Mouse (Mus musculus) urinary bladder, postnatal 4 days (tissue): ENCODE measurements at regions not wholly inside any gene's neighbourhood (a gene's known extent, or its start where the extent isn't known, plus 50 kb on each side); places are given as distances from the start of the nearest gene placed in this dataset.

Experiments used
- DNase-seq, 2 experiments: peaks; one replicate each; pipeline ENCODE4 v3.0.0; 2021 to 2022; ENCODE audit warnings: low spot score in 2 of 2

DNA sequence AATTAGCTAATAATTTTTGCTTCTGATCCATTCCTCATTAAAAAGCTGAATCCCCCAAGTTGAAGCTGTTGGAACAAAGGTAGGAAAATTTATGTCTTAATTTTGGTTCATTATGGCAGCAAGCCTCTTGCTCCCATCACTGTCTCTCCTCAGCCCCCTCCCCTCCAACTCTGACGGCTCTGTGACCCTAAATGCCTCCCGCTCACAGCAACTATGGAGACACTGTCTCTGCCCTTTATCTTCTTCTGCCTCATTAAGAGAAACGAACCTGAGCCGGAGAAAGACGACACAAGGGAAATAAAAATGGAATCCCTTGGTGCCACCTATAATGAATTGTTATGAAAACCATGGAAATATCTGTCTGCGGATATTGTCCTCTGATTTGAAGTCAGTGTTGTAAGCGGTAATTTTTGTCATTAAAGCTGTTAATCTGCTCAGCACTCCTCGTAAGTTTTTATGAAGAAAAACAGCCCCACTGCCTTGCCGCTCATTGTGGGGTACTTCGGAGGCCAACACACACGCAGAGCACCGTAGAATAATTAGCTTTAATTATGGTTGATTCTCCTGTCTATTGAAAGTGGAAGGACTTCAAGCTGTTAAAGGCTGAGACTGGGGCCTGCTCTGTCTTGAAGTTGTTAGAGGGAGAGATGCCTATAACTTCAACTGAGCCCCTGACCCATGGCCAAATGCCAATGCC, 208.1 kb upstream of the Clint1 start:
- DNase-seq: no peak

DNA sequence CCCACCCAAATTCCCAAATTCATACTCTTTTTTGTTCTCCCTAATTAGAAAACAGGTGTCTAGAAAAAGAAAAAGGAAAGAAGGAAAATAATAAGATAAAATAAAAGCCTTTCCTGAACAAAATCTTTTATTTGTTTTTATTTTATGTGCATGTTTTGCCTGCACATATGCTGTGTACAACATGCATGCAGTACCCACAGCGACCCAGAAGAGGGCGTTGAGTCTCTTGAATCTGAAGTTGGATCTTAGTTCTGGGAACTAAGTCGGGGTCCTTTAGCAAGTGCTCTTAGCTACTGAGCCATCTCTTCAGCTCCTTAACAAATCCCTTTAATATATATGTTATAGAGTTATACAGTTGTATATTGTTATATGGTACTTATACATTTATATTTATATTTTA, 206.0 kb upstream of the Clint1 start:
- DNase-seq: no peak

DNA sequence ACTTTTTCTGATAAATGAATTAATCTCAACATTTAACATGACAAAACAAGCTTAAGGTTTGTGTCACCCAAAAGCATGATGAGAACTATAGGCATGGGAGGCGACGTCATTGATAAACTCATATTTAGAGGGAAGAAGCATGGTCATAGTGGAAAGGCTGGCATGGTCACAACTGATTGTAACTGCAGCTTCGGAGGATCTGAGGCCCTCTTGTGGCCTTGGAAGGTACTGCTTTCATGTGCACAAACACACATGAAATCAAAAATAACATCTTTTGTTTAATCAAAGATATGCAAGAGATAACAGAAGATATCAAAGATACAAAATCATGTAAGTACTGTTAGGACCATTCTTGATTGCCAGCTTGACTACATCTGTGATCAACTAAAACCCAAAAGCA, 204.0 kb upstream of the Clint1 start:
- DNase-seq: no peak

DNA sequence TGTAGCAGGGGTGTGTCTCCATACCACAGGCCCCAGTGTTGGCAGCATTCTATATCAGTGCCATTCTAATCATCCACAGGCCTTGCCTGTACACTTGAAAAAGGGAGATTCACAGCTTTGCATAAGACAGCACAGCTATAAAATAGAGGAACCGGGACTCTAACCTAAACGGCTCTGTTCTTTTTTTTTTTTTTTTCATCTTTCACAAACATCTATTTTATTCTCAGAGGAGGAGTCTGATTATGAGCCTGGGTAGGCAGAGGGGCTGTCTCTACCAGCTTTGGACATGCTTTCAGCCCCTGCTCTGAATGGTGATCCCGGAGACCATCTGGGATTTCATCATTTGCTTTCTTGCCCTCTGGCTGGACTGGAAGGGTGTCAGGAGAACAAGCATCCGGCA, 195.6 kb upstream of the Clint1 start:
- DNase-seq: no peak

DNA sequence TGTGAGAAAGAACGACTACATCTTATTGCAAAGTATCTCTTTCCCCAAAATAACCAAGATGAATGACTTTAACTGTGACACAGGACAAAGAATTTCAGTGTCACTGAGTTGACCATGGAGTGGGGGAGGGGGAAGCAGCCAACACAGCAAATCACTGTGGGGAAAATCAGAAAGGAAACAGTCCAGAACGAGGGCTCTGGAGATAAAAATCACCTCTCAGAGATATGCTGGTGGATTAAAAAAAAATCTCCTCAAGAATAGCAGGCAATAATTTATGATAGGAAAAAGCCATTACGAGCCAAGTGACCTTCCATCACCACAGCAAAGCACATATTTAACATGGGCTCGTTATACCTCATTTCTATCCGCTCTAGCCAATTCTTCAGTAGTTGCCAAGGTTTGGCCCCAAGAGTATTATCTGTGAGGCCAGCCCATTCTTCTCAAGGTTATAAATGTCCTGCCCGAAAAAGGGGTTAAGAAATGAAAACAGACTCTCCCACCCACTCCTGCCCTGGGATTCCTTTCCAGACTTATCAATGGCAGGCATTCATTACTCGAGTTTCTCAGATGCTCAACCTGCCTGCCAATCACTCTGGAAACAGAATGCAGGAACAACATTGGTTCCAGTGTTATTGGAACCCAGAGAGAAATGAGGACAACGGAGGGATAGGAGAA, 181.6 kb upstream of the Clint1 start:
- DNase-seq: no peak

DNA sequence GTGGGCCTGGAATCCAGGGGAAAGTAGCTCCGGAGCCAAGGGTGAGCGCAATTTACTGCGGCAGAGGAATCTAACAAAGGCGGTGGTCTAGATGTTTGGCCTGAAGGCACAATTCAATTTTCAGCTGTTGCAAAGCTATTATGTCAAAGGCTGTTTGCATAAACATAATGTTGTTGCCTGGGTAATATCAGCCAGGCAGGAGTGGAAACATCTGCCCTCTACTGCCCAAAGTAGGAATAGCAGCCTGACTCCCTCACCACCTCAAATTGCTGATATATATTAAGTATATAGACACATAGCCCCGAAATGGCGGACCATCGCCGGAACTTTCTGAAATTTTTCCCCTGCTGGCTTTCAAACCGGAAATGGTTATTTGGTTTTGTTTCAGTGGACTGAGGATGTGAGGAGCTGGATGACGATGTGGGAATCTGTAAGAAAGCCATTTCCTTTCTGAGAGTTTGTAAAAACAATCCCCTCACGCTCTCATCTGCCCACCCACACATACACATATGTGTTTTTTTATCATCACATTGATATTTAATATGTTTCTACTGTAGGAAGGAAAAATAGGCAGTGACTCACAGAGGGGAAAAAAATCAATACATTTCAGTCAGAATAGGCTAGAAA, 173.1 kb upstream of the Clint1 start:
- DNase-seq: peak; percentile 59 to 69

DNA sequence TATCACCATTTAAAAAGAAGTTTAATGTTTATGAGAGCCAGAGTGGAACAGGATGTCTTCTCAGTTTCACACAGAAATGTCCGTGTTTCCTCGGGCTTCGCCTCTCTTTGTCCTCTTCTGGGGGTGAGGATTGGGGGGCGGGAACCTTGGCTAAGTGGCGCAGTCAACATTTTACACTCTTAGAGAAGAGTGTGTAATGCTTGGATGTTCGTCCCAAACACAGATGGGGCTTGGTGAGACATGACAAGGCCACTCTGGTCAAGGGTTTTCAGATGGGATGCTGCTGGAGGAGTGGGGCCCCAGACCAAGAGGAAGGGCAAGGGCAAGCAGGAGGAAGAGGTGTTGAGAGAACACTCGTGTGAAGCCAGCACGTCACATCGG, 172.6 kb upstream of the Clint1 start:
- DNase-seq: no peak

DNA sequence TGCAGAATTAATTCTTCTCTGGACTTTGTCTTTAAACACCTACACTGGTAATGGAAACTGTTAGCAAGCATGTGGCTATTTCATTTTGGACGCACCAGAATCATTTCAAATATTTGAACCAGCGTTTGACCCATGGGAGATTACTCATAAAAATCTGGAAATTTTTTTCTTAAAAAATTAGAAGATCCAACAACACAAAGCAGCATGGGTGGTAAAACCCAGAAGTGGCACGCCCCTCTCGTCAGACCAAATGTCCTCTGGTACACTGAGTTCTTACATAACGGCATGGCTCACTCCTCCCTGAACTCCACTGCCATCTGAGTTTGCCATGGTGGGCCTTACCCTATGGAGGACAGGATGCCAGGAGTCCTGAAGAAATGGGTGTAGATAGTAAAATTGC, 166.3 kb upstream of the Clint1 start:
- no peak for DNase-seq

DNA sequence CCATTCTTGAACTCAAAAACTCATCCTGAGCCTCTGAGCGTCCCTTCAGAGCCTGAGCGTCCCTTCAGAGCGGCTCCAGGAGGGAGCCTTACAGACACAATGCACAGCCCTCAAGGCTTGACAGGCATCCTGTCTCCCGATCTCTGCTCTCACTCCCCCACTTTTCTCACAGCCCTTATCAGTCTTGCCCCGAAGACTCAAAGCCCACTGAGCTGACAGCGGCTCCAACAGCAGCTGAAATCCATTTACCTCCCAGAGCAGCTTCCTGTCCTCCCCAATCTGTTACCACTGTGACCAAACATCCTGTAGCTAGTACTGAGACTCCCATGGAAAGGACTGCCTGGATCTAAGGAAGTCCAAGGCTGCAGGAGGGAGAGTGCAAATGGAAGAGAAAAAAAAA, 158.6 kb upstream of the Clint1 start:
- no peak for DNase-seq

DNA sequence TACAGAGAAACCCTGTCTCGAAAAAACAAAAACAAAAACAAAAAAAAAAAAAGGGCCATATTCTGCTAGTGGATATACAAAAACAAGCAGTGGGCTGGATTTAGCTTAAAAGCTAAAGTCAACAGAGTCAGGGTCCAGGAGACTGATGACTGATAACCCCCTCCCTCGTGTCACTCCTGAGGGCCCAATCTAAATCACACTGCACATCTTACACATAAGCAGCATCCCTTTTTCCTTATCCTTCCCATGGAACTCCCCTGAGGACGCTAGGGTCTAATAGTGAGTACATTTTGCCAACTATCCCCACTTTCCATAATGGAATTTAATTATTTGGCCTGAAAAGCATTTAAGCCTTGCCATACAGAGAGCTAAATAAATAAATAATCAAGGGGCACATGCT, 150.3 kb upstream of the Clint1 start:
- DNase-seq: no peak

DNA sequence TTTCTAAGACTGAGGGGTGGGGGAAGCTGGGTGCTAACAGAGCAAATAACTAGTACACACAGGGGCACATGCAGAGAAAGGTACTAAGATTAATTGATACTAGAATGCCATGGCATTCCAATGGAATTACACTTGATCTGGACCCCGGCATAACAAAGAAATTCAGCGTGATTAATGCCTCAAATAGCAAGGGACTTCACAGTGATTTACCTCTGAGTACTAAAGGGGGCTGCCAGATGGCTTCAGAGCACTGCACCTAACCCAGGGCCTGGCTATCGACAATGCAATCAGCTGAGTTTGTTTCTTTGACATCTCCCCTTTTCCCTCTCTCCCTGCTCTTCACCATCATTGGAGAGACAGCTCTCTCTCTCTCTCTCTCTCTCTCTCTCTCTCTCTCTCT, 148.9 kb upstream of the Clint1 start:
- DNase-seq: no peak

DNA sequence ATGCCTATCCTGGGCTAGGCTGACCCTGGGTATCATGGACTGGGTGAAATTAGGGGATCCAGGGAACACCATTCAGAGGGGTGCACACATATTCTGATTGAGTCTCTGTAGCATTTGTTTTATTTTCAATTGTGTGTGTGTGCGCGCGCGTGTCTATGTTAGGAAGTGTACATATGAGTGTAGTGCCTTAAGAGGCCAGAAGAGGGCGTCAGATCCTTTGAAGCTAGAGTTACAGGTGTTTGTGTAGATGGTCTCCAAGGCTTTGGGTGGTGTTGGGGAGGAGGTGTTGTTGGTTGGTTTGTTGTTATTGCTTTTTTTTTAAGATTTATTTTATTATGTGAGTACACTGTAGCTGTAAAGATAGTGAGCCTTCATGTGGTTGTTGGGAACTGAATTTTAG, 147.4 kb upstream of the Clint1 start:
- DNase-seq: no peak

DNA sequence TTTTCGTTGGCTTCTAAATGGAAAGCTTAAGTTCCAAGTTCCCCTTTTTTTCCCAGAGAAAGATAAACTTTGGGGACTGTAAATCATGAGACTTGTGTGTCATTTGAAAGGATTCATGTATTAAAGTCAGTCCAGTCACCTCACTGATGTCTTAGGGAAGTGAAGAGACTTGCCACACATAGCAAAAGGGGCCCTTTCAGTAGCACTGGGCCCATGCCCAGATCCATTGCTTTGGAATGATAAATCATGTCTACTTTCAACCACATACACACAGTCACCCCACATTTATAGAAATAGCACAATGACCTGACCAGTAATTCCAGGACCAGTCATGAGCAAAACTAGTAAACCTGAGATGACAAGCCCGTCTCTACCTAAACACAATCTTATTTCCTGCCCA, 133.2 kb upstream of the Clint1 start:
- DNase-seq: no peak

DNA sequence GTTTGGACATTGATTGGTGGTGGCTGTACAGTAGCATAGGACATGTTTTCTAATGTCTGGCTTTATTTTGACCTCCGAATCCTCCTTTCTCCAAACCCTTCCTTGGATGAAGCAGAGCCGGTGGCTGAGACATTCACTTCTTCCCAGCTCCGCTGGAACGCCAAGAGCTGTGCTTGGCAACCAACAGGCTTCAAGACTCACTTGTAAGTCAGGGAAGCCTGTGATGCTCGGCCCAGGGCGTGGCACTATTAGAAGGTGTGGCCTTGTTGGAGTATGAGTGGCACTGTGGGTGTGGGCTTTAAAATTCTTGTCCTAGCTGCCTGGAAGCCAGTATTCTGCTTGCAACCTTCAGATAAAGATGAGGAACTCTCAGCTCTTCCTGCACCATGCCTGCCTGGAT, 132.0 kb upstream of the Clint1 start:
- no peak for DNase-seq

DNA sequence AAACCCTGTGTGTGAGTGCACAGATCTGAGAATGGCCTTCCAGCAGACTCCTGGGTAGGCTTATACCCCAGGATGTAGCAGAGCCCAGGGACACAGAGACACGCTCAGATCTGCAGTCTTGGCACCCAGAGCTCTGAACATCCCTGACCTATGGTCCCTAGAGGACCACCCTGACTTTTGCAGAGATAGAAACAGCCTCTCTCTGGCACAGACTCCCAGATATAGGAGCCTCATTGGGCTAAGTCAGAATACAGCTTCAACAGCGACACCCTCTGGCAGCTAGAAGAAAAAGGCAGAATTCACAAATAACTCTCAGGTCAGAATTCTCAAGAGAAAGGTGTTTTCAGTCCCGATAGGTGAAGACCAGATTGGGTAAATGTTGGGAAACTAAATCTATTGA, 115.3 kb upstream of the Clint1 start:
- DNase-seq: peak in 1 of 2 experiments; percentile 65

DNA sequence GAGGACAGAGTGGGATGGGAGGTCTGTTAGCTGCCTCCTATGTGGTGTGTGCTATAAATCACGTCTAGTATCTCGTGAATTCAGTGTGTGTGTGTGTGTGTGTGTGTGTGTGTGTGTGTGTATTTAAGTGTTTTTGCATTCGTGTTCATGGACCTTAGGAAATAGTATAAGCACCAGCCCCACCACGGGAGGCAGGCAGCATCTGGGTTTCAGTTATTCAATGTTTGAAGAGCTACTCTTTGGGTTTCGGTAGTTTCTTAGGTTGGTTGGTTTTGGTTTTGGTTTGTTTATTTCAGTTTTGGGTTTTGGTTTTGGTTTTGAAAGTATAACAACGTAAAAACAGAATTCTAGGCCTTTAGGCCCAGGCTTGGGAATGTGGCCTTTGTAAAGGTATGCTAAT, 113.5 kb upstream of the Clint1 start:
- no peak for DNase-seq

DNA sequence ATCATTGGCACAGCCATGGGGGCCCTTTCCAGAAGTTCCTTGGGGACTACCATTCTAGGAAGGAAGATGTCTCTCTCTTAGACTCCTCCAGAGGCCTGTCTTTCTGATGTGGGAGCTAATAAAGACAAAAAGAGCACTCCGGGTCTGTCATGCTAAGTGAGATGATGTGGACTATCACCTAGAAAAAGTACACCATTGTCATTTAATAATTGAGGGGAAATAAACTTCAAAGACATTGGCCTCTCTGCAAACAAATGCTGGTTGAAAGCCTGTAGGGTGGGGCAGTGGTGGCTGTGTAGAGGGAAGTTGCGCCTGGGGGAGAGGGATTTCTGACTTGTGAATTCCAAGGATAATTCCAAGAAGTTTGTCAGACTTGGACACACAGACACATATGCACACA, 105.9 kb upstream of the Clint1 start:
- DNase-seq: no peak

DNA sequence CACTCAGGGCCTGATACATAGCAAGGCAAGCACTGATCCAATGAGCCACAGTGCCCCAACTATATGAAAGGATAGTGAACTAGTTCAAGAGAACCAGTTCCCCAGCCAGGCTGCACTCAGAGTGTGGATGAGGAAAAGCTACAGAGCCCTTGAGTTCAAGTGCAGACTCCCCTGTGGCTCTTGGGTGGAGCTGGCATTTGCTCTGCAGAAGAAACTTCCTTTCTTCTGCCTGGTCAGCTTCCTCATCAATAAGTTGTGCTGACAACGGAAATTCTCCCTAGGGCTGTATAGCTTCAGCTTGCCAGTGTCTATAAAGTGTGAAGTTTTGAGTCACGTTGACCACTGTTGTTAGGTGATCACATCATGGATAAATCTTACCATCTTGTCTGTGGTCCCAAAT, 101.6 kb upstream of the Clint1 start:
- DNase-seq: no peak

DNA sequence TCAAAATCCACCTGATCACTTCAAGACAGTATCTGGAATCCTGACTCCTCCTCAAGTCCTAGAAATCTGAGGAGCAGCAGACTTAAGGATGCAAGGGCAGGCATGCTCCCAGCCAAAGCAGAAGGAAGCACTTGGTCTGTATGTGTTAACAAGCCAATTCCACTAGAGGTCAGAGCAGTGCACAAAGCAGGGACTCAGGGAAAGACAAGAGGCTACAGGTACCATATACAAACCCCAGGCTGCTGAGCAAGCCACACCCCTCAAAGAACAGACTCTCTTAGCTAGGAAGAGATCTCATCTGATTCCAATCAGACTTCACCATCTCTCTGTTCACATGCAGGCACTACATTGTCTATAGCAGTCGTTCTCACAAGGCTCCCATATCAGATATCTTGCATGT, 99.6 kb upstream of the Clint1 start:
- DNase-seq: no peak

DNA sequence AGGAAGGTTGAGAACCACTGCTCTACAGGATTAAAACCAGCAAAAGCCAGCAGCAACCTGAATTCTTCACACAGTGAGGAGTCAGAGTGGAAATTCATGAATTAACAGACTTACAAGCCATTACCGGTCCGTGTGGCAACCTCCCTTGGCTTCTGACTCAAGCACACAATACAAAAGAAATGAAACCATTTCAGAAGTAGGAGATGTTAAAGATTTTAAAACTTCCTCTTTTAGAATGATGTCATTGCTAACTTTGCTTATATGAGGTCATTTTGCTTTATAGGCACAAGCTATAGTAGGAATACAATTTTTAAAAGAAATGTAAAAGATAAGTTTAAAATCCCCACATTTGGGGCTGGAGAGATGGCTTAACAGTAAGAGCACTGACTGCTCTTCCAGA, 99.1 kb upstream of the Clint1 start:
- no peak for DNase-seq

DNA sequence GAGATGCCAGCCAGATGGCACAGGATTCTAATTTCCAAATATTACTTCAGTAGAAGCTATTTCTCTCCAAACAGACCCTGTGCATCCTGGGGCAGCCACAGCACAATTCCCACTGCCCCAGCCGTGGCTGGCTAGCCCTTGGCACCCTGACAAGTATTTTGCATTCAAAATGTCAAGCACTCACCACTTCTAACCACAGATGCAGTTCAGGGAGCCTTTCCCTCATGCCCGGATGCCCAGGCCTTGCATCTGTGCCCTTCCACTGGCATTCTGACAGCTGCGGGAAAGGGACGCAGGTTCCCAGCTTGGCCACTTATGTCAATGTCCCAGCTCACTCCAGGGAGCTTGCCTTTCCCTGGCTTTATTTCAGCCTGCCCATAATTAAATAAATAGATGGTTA, 84.8 kb upstream of the Clint1 start:
- no peak for DNase-seq

DNA sequence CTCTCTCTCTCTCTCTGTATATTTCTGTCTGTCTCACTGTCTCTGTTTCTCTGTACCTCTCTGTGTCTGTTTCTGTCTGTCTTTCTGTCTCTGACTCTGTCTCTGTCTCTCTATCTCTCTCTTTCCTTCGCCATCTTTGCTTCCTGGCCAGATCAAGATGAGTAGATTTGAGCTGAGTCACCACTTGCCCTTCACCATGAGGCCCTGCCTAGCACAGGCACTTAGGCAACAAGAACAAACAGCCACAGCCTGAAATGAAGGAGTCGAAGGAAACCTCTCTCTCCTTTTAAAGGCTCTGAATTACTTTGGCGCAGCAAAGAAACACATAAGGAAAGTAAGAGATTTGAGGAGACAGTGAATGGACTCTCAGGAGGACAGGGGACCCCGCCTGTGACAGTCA, 69.4 kb upstream of the Clint1 start:
- DNase-seq: no peak

DNA sequence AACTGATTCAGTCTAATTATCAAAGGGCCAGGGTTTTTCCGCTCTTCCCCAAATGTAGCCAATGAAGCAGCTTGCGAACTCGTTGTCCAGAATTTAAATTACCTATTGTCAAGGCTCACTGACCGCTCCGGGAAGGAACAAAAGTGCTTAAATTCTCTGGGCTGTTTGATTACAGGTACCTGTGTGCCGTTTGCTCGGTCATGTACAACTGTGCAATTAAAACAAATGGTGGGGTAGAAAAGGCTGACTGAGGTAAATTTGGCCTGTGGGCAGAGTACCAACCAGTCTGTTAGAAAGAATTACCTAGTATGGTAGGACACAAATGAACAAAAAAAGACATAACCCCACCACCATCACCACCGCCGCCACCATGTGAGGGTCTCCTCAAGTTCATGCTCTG, 66.0 kb upstream of the Clint1 start:
- DNase-seq: no peak

DNA sequence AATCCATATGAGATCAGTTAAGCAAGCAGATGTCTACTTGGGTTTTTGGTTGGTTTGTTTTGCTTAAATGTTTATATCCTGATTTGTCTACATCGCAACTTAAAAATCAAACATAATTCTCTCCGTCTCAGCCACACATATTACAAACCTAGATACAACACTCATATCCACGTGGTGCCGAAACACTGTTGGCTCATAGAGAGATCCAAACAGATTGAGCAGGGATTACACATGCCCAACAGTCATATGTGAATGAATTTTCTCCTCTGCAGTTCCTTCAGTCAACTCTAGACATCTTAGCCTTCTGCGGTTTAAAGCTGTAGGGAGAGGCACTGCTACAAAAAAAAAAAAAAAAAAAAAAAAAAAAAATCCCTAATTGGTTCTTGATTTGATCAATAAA, 64.4 kb upstream of the Clint1 start:
- DNase-seq: no peak
